Mouse (Mus musculus): ENCODE results near the gene Fbxl20.

GRCm38 (mm10) chr11:98051611-98052128 is 98.5 kb downstream of the Fbxl20 start:
- TF ChIP-seq CTCF (IDR thresholded peaks at IDR 0.05; ENCODE audit: low read depth) (no peak), EP300 (IDR thresholded peaks at IDR 0.05; ENCODE audit: low read depth) (no peak)
